Mouse (Mus musculus) lung, embryonic 14.5 days (tissue): ENCODE data around the gene Alx3. TPM values are rescaled to one million over a fixed set of nuclear protein-coding genes. Genes with fewer than 3 reads are reported as not detected.

ENCODE experiments used
- ATAC-seq: fragments of 200-750 bp; cut with Nextera tagmentation; 2 replicates; pipeline ENCODE4 v1.8.0; 2017; ENCODE audit warnings: mild to moderate bottlenecking, moderate TSS enrichment, moderate library complexity; ENCODE audit not compliant: insufficient read depth
- DNase-seq: peaks from one replicate; pipeline ENCODE4 v3.0.0-alpha.2; 2015
- H3K27ac ChIP-seq: fragments of 300-500 bp; sonication (generic); 2 replicates; pipeline ENCODE4 v1.5.1; 2014; ENCODE audit warnings: low read depth, mild to moderate bottlenecking, moderate library complexity
- H3K27me3 ChIP-seq: fragments of 300-500 bp; sonication (generic); 2 replicates; pipeline ENCODE4 v1.6.1; 2014; ENCODE audit warnings: low read length, control low read depth; ENCODE audit not compliant: insufficient read depth
- H3K36me3 ChIP-seq: fragments of 300-500 bp; sonication (generic); 2 replicates; pipeline ENCODE4 v1.6.1; 2014; ENCODE audit warnings: control low read depth; ENCODE audit not compliant: insufficient read depth
- H3K4me1 ChIP-seq: fragments of 300-500 bp; sonication (generic); 2 replicates; pipeline ENCODE4 v1.6.1; 2014; ENCODE audit warnings: antibody characterized with exemption, control low read depth; ENCODE audit not compliant: insufficient read depth
- H3K4me2 ChIP-seq: fragments of 300-500 bp; sonication (generic); 2 replicates; pipeline ENCODE4 v1.6.1; 2014; ENCODE audit warnings: mild to moderate bottlenecking
- H3K4me3 ChIP-seq: fragments of 300-500 bp; sonication (generic); 2 replicates; pipeline ENCODE4 v1.5.1; 2014; ENCODE audit warnings: low read depth, low read length
- H3K9ac ChIP-seq: fragments of 300-500 bp; sonication (generic); 2 replicates; pipeline ENCODE4 v1.6.1; 2014
- H3K9me3 ChIP-seq: fragments of 300-500 bp; sonication (generic); 2 replicates; pipeline ENCODE4 v1.6.1; 2016; ENCODE audit warnings: low read depth, low read length, control low read depth
- CTCF ChIP-seq: IDR thresholded peaks from 2 replicates; pipeline ENCODE4 v1.5.1; 2016; ENCODE audit warnings: antibody characterized with exemption, low read depth
- WGBS: fragments of 180-500 bp; shearing (Covaris S2); extraction: QIAGEN DNeasy Blood & Tissue Kit; methylation state at CpG from one replicate; pipeline ENCODE4 v1.1.7; 2014; 5-methylcytosine and 5-hydroxymethylcytosine counted together
- polyA plus RNA-seq: library from polyadenylated mRNA; unstranded; fragments of >200 nt; fragmentation: Nextera tagmentation; extraction: Ambion mirVana; gene quantifications from 2 replicates; pipeline ENCODE4 v1.2.1, GENCODE M21; 2014

Alx3 gene
- polyA plus RNA-seq, 1 experiment from 2014 or later: not detected

DNA sequence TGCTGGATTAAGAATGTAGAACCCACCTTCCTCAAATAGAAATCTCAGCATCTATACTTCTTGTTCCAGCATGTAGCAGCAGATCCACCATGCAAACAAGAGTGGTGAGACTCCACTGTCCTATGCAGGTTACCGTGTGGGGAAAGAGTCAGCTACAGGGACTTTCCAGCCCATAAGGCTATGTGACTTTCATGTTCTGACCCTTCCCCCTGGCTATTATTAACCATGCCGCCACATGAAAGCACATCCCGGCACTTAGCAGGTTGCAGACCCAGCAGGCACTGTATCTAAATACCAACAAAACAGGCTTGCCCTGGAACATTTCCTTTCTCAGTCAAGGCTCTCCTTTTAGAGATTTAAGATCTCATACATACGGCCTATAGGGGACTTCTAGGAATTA is 16.6 kb downstream of the Alx3 start:
- Histone ChIP-seq H3K9me3 (no peaks in the 10 kb centered on the region), H3K9ac (no peak overlapping the region), H3K4me3 (no peak overlapping the region), H3K4me1 (no peaks in the 10 kb centered on the region), H3K4me2 (no peak overlapping the region), H3K36me3 (peaks cover 58% of the 10 kb centered on the region), H3K27ac (no peak overlapping the region), H3K27me3 (no peaks in the 10 kb centered on the region)
- DNase-seq: no peak
- WGBS: 72% methylated on average over 4 of the region's 4 CpGs
- no peak for TF ChIP-seq CTCF
- no peak for ATAC-seq

DNA sequence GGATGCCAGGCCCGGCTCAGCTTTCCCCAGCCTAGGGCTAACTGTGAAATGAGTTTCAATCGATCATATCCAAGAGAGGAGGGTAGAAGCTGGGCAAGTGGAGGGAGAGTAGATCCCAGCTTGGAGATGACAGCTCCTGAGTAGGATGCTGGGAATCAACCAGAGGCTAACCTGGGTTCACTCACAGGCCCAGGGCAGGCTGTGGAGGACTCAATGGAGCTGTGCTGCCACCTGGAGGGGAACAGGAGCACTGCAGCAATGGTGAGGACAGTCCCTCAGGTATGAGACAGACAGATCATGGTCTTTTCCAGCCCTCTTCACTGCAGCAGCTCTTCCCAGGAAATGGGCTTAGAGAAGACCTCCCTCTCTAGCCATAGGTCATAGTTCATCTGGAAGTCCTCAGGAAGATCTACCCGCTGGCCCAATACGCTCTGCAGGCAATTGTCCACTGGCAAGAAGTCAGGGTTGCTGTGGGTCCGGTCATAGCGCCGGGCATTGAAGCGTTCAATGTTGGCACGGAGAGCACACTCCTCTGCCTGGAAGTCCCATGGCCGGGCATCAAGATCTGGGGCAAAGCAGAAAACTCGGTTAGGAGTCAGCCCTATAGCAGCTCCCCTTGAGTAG is 18.2 kb downstream of the Alx3 start:
- peak; percentile 91 for TF ChIP-seq CTCF
- no peak overlapping the region for H3K27ac ChIP-seq
- H3K36me3 ChIP-seq: peaks cover 74% of the 10 kb centered on the region
- no peaks in the 10 kb centered on the region for H3K27me3 ChIP-seq
- peak; percentile 59 for ATAC-seq
- no peaks in the 10 kb centered on the region for H3K4me1 ChIP-seq
- H3K4me2 ChIP-seq: no peak overlapping the region
- H3K9me3 ChIP-seq: no peaks in the 10 kb centered on the region
- H3K9ac ChIP-seq: no peak overlapping the region
- no peak overlapping the region for H3K4me3 ChIP-seq
- 90% methylated on average over 11 of the region's 11 CpGs for WGBS
- DNase-seq: peak; percentile 81

DNA sequence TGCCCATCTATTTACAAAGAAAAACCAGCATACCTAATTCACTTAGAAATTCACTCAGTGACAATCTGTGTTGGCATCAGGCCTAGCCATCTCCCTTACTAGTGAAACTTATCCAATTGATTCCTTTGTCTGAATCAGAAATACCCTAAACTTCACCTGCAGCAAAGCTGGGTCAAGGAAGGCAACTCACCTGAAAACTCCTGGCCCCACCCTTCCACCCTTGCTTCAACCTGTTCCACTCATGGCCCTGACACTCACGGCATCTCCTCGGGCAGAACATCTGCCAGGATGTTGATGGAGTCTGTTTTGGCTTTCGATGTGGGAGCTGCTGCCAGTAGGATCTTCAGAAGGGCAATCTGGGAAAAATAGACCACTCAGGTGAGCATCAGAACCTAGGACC is 23.0 kb downstream of the Alx3 start:
- no peak overlapping the region for H3K9ac ChIP-seq
- no peak overlapping the region for H3K4me3 ChIP-seq
- peaks cover 97% of the 10 kb centered on the region for H3K36me3 ChIP-seq
- no peaks in the 10 kb centered on the region for H3K27me3 ChIP-seq
- H3K27ac ChIP-seq: no peak overlapping the region
- no peaks in the 10 kb centered on the region for H3K9me3 ChIP-seq
- no peak for TF ChIP-seq CTCF
- no peak for DNase-seq
- H3K4me1 ChIP-seq: no peaks in the 10 kb centered on the region
- ATAC-seq: no peak
- 96% methylated on average over 3 of the region's 3 CpGs for WGBS
- no peak overlapping the region for H3K4me2 ChIP-seq

DNA sequence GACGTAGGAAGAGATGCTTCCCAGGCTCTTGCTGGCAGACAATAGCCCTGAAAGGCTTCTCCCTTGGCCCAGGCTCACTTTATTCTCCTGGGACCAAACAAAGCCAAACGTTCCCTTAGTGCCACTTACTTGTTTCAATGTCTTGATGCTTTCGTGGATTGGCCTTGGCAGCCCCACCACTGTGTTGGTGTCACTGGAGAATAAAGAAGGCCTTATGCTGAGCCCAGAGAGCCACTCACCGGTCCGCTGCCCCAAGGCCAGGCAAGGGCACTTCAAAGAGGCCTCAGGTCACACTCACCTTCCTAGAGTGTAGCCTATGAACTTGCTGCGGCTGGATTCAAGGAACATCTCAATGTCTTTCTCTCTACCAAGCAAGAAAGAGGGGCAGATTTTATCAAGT is 25.1 kb downstream of the Alx3 start:
- H3K4me2 ChIP-seq: no peak overlapping the region
- no peak overlapping the region for H3K27ac ChIP-seq
- DNase-seq: no peak
- no peak for ATAC-seq
- no peak overlapping the region for H3K9ac ChIP-seq
- 85% methylated on average over 6 of the region's 6 CpGs for WGBS
- H3K4me3 ChIP-seq: no peak overlapping the region
- no peaks in the 10 kb centered on the region for H3K27me3 ChIP-seq
- H3K36me3 ChIP-seq: peaks cover 96% of the 10 kb centered on the region
- no peaks in the 10 kb centered on the region for H3K9me3 ChIP-seq
- no peak for TF ChIP-seq CTCF
- H3K4me1 ChIP-seq: no peaks in the 10 kb centered on the region

DNA sequence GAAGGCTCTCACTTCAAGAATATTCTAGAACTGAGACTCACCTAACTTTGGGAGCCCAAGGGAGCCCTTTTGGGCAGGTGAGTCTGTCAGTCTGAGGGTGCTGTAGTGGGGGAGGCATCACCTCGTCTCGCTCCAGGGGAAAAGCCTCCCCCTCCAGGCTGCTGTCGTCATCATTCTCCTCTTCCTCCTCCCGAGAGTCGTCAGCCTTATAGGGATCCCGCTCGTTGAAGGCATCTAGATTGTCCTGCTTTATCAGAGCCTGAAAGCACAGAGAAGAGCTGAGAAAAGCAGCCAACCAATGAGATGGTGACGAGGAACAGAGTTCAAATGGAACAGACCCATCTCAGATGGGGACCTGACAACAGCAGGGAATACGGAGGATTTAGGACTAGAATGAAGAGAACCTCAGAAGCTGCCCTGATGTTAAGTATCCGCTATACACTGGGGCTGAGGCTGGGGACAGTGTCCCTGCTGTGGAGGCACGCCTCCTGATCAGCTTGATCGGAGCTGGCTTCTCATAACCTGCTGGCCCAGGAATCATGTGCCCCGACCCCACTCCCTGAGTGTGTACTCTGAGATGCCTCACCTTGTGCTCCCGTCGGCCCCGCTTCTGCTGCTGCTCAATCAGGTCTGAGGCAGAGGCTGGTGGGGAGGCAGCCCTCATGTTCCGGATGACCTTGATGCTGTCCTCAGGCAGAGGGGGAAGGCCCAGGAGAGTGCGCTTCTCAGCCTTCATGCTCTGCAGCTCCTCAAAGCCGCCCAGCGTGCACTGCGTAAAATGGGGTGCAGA is 26.6 kb downstream of the Alx3 start:
- ATAC-seq (no peak), DNase-seq (no peak)
- H3K4me3 ChIP-seq: no peak overlapping the region
- no peaks in the 10 kb centered on the region for H3K27me3 ChIP-seq
- H3K4me2 ChIP-seq: no peak overlapping the region
- no peaks in the 10 kb centered on the region for H3K4me1 ChIP-seq
- no peak overlapping the region for H3K9ac ChIP-seq
- H3K36me3 ChIP-seq: peaks cover 96% of the 10 kb centered on the region
- 90% methylated on average over 21 of the region's 21 CpGs for WGBS
- no peak overlapping the region for H3K27ac ChIP-seq
- H3K9me3 ChIP-seq: no peaks in the 10 kb centered on the region
- no peak for TF ChIP-seq CTCF

DNA sequence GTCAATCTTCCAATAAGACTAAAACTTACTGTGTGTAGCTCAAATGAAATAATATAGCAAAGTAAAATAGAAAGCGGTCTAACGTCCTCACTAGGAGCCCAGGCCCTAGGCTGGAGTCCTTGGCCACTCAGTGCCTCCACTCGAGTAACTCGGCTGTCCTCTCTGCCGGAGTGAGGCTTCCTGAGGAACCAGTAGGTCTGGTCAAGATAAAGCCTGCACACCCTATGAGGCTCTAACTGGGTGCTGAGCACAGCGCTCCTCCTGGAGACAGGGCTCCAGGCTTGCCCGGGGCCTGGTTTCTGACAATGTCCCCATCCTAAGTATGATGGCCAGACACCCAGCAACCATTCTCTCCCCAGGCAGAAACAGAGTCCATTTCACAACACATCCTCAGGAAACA is 27.7 kb downstream of the Alx3 start:
- no peaks in the 10 kb centered on the region for H3K9me3 ChIP-seq
- ATAC-seq: no peak
- peaks cover 96% of the 10 kb centered on the region for H3K36me3 ChIP-seq
- TF ChIP-seq CTCF: no peak
- H3K4me3 ChIP-seq: no peak overlapping the region
- H3K27ac ChIP-seq: no peak overlapping the region
- H3K27me3 ChIP-seq: no peaks in the 10 kb centered on the region
- H3K9ac ChIP-seq: no peak overlapping the region
- H3K4me1 ChIP-seq: no peaks in the 10 kb centered on the region
- no peak overlapping the region for H3K4me2 ChIP-seq
- WGBS: 91% methylated on average over 7 of the region's 7 CpGs
- no peak for DNase-seq

DNA sequence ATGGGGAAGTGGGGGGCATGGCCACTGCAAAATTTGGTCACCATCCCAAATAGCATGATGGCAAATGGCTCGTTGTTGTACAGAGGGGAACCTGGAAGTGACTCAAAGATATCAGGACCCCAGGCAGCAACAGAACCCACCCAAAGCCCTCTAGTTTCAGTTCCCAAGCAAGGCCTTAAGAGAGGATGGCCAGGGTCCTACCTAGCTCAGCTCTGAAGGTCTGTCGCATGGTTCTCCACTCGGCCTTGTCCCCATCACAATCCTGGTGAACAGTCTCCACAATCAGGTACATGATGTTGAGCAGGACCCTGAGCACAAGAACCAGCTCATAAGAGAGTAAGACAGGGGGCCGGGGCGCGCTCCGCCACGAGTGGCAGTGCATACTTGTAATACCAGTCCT is 29.6 kb downstream of the Alx3 start:
- no peak for TF ChIP-seq CTCF
- H3K9me3 ChIP-seq: no peaks in the 10 kb centered on the region
- 97% methylated on average over 8 of the region's 8 CpGs for WGBS
- no peak for ATAC-seq
- no peaks in the 10 kb centered on the region for H3K27me3 ChIP-seq
- no peak overlapping the region for H3K27ac ChIP-seq
- H3K4me3 ChIP-seq: no peak overlapping the region
- no peak overlapping the region for H3K9ac ChIP-seq
- no peak overlapping the region for H3K4me2 ChIP-seq
- H3K4me1 ChIP-seq: no peaks in the 10 kb centered on the region
- DNase-seq: no peak
- peaks cover 90% of the 10 kb centered on the region for H3K36me3 ChIP-seq
